Mouse (Mus musculus) spleen, postnatal 36 days (tissue): ENCODE measurements around the gene Clec16a.

Source experiments
- DNase-seq, 2 experiments: peaks; one replicate each; pipeline ENCODE4 v3.0.0; 2022; ENCODE audit warnings: low spot score in 2 of 2, mixed read lengths in 1 of 2

Gene Clec16a

DNA sequence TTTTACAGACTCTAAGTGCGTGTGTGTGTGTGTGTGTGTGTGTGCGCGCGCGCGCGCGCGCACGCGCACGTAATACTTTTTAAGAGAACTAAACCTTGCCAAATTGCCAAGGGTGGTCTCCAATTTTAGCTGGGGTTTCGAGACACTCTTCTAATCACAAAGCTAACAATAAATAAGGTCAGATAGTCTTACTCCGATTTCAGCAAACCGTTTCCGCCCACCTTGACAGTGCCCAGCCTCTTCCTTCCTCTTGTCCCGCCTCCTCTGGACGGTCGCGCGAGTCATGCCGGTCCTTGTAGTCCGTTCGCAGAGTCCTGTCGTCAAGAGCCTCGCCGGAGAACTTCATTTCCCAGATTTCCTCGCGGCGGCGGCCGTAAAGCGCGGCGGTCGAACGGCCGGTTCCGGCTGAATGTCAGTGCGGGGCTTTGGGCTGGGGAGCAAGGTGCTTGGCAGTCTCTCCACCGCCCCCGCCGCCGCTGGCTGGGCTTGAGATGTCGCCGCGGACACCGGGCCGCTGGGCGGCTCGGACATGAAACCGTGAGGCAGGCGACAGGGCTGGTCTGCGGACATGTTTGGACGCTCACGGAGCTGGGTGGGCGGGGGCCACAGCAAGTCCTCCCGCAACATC is at the start of gene Clec16a:
Gene Clec16a, plus strand, starts transcription at position 345 of the 628 bp plus-strand sequence.
- DNase-seq: peak; percentile 96 to 98

DNA sequence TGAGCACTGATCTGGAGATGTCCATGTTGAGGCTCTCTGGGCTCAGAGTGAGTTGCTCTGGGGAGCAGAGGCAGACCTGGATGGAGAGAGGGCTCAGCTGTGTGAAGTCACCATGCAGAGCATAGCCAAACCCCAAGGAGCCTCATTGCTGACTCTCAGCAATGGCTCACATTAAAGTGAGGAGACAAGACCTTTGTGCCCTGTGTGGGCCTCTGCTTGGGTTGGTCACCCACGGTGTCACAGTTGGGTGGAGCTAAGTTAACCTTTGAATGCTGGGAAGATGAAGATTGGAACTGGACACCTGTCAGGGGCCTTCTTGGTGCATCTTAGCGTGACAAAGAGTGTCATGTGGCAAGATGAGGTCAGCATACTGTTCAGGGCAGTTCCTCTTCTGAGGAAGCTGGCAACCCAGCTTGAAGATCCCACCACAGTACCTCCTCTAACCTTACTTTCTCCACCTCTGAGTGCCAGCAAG is 49.3 kb upstream of the Clec16a start:
- peak; percentile 71 for DNase-seq

DNA sequence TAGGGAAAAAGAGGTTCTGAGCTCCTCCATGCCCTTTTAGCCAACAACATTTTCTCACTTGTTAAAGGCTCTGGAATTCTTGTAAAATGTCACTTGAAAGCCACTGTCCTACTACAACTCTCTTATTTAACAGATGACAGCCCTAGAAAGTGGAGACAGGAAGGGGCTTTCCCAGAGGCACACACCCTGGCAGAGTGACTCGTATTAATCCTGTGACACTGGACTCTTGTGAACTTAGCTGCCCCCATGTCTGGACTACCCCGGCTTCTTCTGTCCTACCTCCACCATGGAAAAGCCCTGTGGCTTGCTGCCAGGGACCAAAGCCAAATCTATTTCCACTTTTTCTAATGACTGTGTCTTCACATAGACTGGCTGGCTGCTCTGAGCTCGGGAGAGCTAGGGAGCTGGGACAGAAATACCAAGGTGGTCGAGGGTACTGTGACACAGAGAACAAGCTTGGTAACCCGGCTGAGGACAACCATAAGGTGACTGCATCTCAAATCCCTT is 47.0 kb upstream of the Clec16a start:
- no peak for DNase-seq

DNA sequence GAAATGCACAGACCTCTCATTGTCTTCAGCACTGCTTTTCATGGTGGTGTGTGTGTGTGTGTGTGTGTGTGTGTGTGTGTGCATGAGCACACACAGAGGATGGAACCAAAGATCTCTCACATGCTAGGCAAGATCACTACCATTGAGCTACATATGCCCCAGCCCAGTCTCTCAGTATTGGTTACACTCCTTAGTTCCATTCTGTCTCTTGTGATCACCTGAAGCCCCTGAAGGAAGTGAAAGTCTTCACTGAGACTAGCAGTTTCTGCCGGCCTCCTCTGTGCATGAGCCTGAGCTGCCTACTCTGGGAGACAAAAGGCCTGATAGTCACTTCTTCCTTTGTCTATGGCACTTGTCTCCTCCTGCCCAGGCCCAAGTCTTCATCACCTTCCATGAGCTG is 46.0 kb upstream of the Clec16a start:
- peak; percentile 78 to 80 for DNase-seq

DNA sequence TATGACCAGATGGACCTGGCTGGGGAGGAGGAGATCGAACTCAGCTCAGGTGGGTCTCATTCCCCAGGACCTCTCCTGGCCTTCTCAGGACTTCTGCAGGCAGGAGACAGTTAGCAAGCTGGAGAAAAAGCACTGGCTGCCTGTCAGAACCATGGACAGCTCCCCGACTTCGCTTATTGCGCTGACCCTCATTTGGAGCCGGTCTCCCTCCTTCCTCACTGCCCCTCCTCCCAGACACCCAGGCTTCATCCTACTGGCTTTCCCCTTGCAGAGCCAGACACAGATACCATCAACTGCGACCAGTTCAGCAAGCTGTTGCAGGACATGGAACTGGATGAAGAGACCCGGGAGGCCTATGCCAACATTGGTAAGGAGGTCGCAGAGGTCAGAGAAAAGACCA is 43.3 kb upstream of the Clec16a start:
- no peak for DNase-seq

DNA sequence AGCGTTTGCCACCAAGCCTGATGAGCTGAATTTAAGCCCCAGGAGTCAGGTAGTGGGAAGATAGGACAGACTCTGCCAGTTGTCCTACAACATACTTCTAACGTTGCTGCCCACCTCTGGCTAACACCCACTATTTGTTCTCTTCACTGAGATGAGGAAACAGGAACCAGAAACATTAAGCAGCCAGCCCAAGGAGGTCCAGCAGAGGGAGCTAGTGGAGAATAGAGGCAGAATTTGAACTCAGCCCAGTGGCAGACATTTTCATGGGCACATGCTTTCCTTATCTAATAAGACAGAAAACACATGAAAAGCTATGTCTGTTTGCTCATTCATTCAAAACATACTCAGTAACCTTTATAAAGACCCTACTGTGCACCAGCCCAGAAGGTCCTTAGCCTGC is 42.1 kb upstream of the Clec16a start:
- DNase-seq: no peak

DNA sequence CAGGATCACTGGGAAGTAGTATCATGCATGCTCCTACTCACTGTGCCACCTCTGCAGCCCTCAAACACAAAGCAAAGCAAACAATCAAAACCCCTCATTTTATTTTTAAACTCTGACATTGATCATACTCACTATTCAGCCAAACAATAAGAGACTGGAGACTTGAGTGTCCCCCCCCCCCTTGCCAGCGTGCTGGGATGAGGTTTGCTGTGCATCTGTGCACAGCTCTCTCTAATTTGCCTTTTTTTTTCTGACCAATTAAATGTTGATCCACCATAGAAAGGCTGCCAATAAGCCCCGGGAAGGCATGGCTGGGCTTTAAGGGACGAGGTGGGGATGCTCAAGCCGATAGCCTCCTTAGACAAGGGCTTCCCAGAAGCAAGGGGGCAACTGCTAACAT is 37.7 kb upstream of the Clec16a start:
- no peak for DNase-seq

DNA sequence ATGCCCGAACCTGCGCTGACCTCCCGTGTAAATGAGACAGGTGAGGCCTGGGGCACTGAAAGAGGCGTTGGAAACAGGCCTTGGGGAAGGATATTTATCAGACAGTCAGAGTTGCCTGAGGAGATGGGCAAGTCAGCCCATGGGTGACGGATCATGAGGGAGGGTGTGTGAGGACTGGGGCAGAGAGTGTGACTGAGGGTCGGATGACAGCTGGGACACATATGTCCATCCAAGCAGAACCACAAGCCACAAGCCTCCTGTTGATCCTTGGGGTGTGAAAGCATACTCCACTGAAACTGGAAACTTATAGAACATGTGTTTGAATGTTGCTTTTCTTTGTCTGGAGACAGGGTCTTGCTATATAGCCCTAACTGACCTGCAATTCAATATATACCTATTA is 36.4 kb upstream of the Clec16a start:
- peak; percentile 71 to 76 for DNase-seq

DNA sequence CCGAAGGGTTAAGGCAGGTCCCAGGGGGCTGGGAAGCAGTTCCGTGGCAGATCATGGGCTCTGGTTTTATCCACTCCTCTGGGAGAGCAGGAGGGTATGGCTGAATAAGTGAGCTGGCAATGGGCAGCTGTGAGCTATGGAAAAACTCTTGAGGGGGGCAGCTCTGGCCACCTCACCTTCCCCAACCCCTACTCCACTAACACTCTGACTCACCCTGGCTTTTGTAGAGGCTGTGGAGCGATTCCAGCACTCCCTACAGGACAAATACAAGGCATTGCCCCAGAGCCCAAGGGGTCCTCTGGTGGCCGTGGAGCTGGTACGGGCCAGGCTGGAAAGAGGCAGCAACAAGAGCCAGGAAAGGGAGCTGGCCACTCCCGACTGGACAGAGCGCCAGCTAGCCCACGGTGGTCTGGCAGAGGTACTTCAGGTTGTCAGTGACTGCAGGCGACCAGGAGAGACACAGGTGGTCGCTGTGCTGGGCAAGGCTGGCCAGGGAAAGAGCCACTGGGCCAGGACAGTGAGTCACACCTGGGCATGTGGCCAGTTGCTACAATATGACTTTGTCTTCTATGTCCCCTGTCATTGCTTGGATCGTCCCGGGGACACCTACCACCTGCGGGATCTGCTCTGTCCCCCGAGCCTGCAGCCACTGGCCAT is 34.5 kb upstream of the Clec16a start:
- DNase-seq: no peak

DNA sequence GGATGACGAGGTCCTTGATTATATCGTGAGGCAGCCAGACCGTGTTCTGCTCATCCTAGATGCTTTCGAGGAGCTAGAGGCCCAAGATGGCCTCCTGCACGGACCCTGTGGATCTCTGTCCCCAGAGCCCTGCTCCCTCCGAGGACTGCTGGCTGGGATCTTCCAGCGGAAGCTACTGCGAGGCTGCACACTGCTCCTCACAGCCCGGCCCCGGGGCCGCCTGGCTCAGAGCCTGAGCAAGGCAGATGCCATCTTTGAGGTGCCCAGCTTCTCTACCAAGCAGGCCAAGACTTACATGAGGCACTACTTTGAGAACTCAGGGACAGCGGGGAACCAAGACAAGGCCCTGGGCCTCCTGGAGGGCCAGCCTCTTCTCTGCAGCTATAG is 34.0 kb upstream of the Clec16a start:
- DNase-seq: no peak

DNA sequence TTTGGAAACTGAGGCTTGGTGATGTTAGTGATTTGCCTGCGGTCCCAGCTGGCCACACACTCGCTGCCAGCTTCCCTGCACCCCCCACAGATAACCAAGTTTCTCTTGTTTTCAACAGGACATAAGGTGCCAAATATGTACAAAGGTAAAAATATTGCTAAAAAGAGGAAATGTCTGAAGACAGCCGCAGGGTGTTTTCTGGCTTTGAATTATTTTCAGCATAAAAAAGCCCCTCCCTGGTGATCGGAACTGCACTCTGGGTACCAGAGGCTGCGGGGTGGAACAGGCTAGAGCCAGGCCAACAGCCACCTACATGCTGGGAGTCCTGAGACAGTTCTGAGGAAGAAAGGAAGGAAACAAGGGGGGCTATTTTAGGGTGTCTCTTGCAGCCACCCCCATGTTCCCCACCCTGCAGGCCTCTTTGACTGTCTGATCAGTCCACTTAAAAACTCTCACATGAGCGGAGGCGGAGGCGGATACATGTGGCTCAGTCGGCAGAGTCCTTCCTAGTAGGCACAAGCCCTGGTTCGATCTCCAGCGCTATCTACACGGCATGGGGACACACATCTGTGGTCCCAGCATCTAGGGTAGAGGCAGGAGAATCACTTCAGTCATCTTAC is 29.1 kb upstream of the Clec16a start:
- DNase-seq: peak; percentile 90 to 91

DNA sequence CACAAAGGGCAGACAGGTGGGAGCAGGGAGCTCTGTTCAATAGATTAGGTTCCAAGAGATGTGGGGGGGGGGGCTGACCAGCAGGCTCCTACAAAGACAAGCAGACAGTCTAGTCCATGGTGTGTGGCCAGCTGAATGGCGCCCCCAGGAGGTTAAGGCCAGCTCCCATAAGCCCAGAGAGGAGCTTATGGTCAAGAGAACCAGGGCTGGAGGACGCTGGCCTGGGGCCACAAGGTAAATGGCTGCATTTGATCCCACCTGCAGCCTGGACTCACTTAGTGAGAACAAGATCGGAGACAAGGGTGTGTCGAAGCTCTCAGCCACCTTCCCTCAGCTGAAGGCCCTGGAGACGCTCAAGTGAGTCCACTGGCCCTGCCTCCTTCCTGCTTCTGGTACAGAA is 27.1 kb upstream of the Clec16a start:
- peak; percentile 60 to 63 for DNase-seq

DNA sequence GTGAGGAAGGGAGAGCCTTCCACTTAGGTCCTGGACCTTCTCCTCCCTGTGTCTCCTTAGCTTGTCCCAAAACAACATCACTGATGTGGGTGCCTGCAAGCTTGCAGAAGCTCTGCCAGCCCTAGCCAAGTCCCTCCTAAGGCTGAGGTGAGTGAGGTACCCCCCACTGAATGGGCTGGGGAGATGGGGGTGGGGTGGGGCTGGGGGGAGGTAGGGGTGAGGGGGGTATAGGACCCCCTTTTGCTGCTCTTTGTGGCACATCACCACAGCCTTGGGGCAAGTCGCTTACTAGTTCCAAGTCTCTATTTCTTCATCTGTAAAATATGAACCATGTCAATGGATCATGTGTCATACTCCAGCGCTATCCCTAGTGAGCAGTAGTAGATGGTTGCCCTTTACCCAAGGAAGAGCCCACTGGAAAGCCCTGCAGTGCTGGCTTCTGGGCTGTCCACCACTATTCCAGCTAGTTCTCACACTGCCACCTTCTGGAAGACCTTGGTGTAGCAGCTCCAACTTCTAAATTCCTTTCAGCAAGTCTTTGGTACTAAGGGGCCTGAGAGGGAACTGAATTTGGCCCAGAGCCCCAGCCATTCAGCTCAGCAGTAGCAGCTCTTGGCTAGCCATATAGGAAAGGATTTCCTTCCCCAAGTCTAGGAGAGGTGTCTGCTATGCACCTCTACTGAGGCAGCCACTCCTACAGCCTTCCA is 24.1 kb upstream of the Clec16a start:
- DNase-seq: peak; percentile 66 to 75

DNA sequence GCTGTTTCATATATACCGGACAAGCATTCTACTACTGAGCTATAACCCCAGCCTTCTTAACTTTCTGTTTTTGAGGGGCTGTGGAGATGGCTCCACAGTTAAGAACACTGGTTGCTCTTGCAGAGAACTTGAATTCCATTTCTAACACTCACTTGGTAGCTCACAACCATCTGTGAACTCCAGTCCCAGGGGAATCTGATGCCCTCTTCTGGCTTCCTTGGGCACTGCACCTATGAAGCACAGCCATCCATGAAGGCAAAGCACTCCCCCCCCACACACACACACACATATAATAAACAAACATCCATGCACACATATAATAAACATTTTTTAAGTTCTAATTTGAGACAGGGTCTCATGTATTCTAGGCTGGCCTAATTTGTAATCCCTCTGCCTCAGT is 22.3 kb upstream of the Clec16a start:
- peak; percentile 73 to 76 for DNase-seq

DNA sequence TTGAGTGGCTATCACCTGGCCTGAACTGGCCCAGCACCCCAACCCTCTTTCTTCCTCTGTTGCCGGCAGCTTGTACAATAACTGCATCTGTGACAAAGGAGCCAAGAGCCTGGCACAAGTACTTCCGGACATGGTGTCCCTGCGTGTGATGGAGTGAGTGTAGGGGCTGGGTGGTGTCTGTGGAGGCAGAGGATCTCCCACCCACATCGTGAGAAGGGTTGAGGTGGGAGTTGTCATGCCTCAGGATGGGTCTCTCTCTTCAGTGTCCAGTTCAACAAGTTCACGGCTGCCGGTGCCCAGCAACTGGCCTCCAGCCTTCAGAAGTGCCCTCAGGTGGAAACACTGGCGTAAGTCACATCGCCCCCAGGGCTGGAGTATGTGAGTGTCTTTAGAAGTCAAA is 21.5 kb upstream of the Clec16a start:
- no peak for DNase-seq

DNA sequence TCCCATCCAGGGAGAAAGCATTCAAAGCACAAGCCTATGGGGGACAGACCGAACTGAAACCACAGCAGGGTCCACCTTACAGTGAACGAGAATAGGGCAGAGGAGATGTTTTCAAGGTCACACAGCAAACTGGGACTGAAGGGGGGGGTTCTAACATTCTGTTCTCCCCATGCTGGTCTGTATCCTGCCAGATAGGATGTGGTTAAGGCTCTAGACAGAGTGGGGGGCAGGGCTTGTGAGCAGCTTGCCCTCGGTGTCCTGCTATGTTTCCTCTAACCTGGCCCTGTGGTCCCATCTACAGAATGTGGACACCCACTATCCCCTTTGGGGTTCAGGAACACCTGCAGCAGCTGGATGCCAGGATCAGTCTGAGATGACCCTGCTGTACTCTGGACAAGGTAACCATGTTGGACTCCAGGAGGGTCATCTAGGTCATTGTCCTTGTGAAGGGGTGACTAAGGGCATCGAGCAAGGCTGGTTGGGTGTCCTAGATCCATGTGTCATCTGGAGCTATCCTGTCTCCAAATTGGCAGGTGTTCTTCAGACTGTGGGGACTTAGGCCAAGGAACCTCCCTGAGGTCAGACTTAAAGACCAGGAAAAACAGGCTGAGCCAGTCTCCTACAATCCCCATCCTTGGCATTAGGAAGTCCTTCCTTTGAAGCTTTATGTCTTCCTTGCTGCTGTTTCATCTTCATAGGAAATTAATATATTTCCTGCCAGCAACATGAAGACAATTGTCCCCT is 20.1 kb upstream of the Clec16a start:
- DNase-seq: no peak

DNA sequence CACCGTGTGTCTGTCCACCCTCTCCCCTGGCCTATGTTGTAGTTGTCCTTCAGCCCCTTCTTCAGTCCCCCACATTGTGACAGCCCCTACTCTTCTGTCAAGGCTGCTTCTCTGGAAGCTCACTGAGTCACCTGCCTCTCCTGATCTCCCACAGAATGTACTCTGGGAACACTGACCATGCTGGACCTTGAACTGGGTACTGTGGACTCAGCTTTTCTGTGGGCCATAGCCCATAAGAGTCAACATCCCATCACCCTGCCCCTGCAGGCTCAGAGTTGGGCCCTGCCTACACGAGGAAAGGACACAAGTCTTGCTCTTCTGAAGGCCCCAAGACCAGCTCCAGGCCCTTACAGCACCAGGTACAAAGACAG is 19.5 kb upstream of the Clec16a start:
- no peak for DNase-seq

DNA sequence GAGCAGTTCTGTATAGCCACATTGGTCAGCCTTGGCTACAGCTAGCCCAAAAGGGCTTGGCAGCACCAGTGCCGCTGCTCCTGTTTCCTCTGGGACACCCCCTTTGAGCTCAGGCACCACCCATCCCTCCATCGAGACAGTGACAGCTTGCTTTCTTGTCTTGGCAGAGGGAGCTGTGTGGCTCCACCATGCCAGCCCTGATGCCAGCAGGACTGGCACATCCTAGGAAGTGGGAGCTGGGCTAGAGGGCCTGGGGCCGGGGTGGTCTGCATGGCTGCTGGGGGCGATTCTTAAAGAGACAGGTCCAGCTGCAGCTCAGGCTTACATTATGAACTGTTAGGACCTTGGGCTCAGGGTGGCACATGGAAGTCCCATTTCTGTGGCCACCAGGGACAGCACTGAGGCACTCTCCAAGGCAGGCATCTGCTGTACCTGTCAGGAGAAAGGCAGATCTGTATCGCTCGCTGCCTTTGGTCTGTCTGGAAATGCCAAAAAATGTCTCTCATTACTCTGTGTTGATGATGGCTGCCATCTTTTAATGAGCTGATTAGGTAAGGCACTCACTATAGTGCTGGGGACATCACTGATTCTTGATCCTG is 18.0 kb upstream of the Clec16a start:
- DNase-seq: no peak

DNA sequence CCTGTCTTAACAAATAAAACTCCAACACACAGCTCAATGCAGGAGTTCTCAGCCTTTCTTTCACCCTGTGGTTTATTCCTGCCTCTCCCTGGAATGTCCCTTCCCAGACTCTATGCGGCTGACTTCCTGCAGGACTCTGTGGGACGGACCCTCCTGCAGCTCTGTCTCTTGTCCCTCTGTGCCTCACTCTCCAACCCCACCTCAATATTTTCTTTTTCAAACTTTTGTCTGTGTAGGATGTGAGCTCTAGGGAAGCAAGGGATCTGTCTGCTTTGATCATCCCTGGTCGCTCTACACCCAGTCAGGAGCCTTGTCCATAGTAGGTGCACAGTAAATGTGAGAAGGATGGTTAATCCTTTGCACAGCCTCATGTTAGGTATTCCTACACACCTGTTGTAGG is 16.8 kb upstream of the Clec16a start:
- DNase-seq: no peak

DNA sequence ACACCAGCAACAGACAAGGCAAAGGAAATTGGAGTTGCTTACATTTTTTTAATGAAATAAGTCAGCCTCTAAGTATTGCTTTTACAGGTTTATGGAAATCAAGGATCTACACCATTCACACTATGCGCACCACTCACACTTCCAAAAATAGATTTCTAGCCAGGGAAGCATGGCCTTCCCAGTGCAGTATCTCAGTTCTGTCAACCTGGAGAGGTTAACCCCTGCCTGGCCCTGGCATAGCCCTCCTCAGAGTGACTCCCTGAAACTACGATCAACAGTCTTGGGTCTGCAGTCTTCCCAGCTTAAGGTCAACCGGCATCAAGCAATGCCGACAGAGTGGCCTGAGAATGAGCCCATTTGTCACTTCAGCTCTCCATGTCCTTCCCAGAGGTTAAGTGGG is 15.0 kb upstream of the Clec16a start:
- DNase-seq: no peak

DNA sequence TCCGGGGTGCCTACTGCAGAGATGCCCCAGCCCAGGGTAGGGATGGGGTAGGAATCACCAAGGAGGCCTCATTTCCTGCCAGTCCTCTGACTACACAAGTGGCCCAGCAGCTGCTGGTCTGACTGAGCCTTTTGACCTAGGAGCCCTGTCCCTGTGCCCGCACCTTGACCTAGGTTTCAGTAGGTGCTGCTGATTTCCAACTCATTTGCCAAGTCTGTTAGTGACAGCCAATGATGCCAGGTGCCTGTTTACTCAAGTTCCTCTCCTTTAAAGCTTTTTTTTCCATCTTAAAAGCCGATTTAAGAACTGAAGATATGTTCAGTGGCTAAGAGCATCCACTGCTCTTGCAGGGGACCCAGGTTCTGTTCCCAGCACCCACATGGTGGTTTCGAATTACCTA is 11.4 kb upstream of the Clec16a start:
- DNase-seq: no peak
